Mouse (Mus musculus): Measurements from ENCODE around the gene Fn1.

The Fn1 gene

GRCm38 (mm10) chr1:71609057-71609775, 43.8 kb downstream of the Fn1 start:
- no peak for ATAC-seq (ENCODE audit: insufficient number of reproducible peaks, low FRiP score, low TSS enrichment)

DNA sequence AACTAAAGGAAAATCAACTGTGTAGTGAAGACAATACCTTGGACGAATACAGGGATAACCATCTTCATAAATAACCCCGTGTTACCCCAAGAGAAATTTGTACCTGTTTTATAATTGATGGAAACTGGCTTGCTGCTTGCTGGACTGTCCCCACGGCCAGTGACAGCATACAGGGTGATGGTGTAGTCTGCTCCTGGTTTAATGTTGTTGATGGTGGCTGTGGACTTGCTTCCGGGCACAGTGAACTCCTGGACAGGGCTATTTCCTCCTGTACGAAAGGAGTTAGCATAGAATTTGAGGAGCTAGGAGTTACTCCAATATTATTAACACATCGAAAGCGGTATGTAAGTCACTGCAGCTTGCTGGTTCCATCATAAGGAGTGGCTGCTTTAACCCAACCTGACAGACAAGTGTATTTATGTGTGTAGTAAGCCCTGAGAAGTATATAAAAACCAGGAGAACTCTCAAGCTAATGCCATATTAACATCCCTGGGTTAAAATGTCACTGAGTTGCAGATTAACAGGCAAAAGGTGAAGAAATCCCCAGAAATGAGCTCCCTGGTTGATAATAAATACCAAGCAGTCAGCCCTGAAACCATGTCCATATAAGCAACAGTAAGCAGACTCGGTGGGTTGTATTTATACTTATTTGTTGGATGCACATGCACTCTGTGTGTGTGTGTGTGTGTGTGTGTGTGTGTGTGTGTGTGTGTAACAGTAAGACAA, 46.2 kb downstream of the Fn1 start:
- no peak for ATAC-seq (ENCODE audit: insufficient number of reproducible peaks, low FRiP score, low TSS enrichment)

GRCm38 (mm10) chr1:71605751-71606150, 47.2 kb downstream of the Fn1 start:
- ATAC-seq (ENCODE audit: insufficient number of reproducible peaks, low FRiP score, low TSS enrichment): no peak

- no peak for ATAC-seq (ENCODE audit: insufficient number of reproducible peaks, low FRiP score, low TSS enrichment)
These were observed 57.6 kb downstream of the Fn1 start for GRCm38 (mm10) chr1:71595365-71595764.

DNA sequence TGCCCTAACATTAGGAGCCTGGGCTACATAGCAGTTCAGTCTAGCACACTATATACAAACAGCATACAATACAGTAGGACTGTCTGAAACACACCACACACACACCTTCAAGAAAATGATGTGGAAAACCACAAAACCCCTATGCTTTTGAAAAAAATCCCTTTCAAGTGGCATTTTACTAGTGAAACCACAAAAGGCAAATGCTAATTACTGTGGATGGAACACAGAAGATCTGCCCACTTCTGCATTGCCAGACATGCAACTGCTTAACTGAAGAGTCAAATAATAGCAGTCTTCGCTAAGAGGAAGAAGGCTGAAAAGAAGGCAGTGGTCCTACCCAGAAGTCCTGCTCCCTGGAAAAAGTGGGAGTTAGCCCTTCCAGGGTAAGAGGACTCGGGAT, 58.7 kb downstream of the Fn1 start:
- no peak for ATAC-seq (ENCODE audit: insufficient number of reproducible peaks, low FRiP score, low TSS enrichment)

GRCm38 (mm10) chr1:71593184-71593583, 59.8 kb downstream of the Fn1 start:
- ATAC-seq (ENCODE audit: insufficient number of reproducible peaks, low FRiP score, low TSS enrichment): no peak

DNA sequence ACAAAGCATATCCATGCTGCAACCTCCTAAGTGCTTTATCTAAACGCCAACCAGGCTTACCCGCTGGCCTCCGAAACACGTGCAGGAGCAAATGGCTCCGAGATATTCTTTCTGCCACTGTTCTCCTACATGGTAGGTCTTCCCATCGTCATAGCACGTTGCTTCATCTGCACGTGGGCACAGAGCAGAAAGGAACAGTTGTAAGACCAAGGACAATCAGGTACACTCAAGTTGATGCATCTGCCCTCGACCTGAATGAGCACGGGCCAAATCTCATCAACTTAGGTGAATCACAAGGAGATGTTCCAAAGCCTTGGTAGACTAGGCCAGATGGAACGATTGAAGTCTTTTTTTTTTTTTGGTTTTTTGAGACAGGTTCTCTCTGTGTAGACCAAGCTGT, 63.0 kb downstream of the Fn1 start:
- ATAC-seq (ENCODE audit: insufficient number of reproducible peaks, low FRiP score, low TSS enrichment): no peak

DNA sequence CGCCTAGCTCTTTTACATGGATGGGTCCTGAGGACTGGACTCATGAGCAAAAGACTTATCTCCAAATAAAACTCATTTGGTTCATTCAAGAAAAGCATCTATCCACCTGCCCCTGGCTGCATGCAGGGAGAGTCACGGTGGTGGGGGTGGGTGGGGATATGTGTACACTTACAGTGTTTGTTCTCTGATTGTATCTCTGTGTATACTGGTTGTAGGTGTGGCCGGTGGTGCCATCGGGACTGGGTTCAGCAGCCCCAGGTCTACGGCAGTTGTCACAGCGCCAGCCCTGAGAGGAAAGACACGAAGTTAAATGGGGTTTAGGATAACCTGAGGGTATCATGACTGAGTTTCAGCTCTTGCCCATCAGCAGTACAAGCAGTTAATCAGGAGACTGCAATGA, 66.3 kb downstream of the Fn1 start:
- ATAC-seq (ENCODE audit: insufficient number of reproducible peaks, low FRiP score, low TSS enrichment): no peak

DNA sequence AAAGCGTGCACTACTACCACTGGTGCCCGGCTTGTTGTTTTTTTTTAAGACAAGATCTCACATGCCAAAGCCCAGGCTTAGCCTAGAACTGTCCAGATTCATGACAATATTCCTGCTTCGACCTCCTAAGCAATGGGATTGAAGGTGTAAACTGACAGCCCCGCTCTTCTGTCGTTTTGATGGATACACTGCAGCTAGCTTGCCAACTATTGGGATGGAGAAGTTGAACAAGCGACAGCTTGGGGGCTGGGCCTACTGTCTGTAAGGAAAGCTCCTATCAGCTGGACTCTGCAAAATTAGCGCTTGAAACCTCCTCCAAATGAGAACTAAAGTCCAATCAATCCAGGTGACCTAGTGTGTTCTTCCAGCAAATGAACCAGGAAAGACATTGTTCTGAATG, 69.1 kb downstream of the Fn1 start:
- no peak for ATAC-seq (ENCODE audit: insufficient number of reproducible peaks, low FRiP score, low TSS enrichment)

DNA sequence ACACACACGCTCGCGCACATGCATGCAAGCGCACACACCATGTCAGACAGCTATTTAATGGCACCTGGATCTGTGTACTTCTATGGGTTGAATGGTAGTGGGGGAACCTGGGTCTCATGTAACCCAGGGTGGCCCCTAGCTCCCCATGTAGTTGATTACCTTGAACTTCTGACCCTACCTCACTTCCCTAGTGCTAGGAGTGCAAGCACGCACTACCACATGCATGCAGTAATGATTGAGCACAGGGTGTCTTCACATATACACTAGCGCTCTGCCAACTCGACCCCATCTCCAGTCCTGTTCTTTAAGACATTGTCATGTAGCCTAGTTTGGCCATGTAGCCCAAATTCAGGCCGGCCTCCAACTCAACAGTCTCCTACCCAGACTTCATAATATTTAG, 69.7 kb downstream of the Fn1 start:
- ATAC-seq (ENCODE audit: insufficient number of reproducible peaks, low FRiP score, low TSS enrichment): no peak

- ATAC-seq (ENCODE audit: insufficient number of reproducible peaks, low FRiP score, low TSS enrichment): no peak
These were observed 72.6 kb downstream of the Fn1 start for GRCm38 (mm10) chr1:71580408-71580807.

GRCm38 (mm10) chr1:71579526-71579925, 73.5 kb downstream of the Fn1 start:
- no peak for ATAC-seq (ENCODE audit: insufficient number of reproducible peaks, low FRiP score, low TSS enrichment)

DNA sequence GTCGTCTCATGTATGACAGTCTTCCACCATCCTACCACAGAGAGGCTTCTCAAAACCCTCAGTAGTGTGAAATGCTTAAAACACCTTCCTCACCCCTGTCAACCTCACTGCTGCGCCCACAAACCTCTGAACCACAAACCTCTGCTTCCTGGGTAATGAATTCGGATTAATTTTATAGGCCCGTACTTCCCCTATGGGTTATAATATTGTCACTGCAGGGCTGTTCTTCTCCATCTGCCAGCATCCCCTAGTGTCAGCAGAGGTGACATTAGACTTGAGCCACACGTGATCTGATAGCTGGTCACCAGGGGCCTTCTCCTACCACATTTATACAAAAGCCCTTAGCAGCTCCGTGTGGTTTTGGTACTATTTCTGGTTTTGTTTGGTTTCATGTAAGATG, 76.2 kb downstream of the Fn1 start:
- no peak for ATAC-seq (ENCODE audit: insufficient number of reproducible peaks, low FRiP score, low TSS enrichment)

DNA sequence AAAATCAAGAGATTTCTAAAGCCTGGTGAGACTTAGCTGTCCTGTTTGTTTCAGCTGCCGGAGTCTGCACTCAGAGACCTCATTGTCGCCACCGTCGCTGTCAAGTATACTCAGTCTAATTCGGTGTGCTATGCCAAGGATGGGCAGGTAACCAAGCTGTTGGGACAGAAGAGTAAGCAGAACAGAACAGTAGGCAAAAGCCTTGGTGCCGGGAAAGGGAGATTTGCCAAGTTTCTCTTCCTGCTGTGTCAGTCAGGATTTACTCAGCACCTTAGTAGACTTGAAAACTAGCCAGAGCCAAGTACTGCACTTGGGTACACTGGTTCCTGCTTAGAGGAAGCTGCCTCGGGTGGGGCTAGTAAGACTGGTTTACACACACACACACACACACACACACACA, 77.0 kb downstream of the Fn1 start:
- peak; percentile 58; the same call in 1 of the 2 replicates for ATAC-seq (ENCODE audit: insufficient number of reproducible peaks, low FRiP score, low TSS enrichment)

DNA sequence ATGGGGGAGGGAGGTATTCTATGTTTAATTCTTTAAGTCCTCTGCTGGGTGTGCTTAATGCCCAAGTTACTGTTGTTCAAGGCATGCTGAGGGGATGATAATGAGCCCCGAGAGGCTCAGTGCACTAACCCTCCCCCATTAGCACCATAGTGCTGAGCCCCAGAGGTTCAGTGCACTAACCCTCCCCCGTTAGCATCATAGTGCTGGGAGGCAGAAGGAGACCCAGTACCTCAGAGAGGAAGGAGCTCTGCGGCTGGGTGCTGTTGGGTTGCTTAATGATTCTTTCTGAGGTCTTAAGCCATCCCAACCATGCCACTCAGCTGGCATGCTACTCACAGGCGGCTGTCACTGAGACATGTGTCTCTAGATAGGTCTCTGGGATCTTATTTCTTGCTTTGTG, 82.9 kb downstream of the Fn1 start:
- no peak for ATAC-seq (ENCODE audit: insufficient number of reproducible peaks, low FRiP score, low TSS enrichment)

DNA sequence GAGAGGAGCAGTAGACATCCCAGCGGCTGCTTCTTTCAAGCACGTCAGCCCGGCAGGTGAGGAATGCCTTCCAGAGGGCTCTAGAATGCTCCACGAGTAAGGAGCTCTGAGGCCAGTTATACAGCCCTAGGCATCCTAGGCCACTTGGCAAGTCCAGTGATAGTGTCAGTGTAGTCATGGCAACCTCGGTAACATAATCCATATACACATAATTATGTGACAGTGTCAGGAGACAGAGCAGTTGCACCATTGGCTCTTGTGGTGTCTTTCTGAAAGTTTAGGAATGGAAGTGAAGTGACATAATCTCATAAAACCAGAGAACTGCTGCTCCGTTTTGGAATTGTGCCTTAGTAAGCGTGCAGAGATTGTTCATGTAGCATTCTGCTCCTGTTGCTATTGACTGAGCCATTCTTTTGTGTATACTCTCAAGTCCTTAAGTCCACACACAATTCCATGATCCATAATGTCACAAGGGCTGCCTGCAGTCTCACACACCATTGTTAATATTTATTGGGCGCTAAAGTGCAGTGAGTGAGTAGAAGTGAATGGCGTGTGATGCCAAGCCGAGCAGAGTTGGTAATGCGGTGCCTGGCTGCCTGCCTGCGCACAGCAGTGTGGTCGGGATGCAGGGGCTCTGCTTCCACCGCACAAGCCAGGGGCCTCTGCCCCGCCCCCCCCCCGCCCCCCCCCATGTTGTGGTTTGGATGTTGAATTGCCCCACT, 85.0 kb downstream of the Fn1 start:
- ATAC-seq (ENCODE audit: insufficient number of reproducible peaks, low FRiP score, low TSS enrichment): no peak

- ATAC-seq (ENCODE audit: insufficient number of reproducible peaks, low FRiP score, low TSS enrichment): no peak
These were observed 88.7 kb downstream of the Fn1 start for GRCm38 (mm10) chr1:71564291-71564690.

DNA sequence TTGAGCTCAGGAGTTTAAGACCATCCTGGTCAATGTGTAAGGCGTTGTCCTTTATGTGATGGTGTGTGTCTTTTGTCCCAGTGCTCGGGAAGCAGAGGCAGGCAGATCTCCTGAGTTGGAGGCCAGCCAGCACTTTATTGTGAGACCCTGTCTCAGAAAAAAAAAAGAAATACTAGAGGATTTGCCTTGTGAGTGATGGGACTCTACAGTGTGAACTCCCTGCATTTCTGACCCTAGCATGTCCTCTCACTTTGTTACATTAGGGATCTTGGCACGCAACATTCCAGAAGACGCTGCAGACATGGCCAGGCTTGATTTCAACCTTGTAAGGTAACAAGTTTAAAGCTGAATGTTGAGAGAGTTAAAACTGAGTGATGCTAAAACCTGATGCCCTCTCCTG, 92.4 kb downstream of the Fn1 start:
- ATAC-seq (ENCODE audit: insufficient number of reproducible peaks, low FRiP score, low TSS enrichment): no peak

- peak; percentile 94 for ATAC-seq (ENCODE audit: insufficient number of reproducible peaks, low FRiP score, low TSS enrichment)
These were observed 96.0 kb downstream of the Fn1 start, which contains the start of gene Atic for GRCm38 (mm10) chr1:71556688-71557612. Gene Atic, plus strand, starts transcription at chr1:71557150.

DNA sequence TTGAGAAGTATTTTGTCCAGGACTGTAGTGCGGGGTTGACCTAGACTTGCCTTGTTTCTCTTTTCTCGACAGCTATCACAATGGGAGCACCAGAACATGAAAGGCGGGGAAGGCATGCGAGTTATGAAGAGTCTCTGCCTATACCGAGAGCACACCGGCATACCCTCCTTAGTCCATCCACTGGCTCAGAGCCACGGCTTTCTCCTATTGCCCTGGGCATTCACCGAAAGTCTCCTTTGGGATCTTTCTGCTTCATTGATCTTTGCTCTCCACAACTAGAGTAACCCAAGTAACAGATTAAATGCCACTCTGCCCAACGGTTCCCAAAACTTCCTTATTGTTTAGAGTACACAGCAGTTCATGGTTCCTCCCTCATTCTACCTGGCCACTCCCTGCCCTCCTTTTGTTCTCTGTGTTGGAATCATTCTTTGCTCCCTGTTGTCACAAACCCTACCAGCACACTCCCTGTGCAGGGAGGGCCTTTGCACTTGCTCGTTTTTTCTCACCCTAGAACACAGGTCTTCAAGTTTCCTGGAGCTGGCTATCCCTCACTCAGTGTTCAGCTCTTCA, 102.3 kb downstream of the Fn1 start:
- no peak for ATAC-seq (ENCODE audit: insufficient number of reproducible peaks, low FRiP score, low TSS enrichment)

Data from cerebellum, adult (tissue).